Mouse (Mus musculus) adrenal gland, postnatal 4 days (tissue): Measurements from ENCODE around the gene Wbp11. TPM values are rescaled to one million over a fixed set of nuclear protein-coding genes. Genes with fewer than 3 reads are reported as not detected.

ENCODE experiments used
- microRNA-seq: library from miRNA; unstranded; fragments of <30 nt; microRNA quantifications from one replicate; pipeline ENCODE4 v1.2.0, GENCODE M21; 2021
- total RNA-seq, 2 experiments: library from RNA; stranded (reverse); gene quantifications; 2 replicates each; pipeline ENCODE4 v1.2.3; 2021

Wbp11 gene
- total RNA-seq, 2 experiments from 2014 or later, result 110 to 116 TPM

Small RNAs within 50 kb of the gene (microRNA-seq; reads per million reads assigned to microRNA genes)
- gene Gm44364, result 1.1 reads per million

Other genes starting within 250 kb of the Wbp11 start
- 10 to 100 TPM; 36.6 to 51.5 TPM for gene Plbd1, start 166.3 kb downstream of the Wbp11 start, total RNA-seq
- gene Gucy2c, start 46.5 kb downstream of the Wbp11 start, total RNA-seq, result under 1 TPM; 0.11 to 0.17 TPM
- gene Hist4h4, start 23.8 kb downstream of the Wbp11 start, total RNA-seq, result 10 to 100 TPM; 48.0 to 48.6 TPM
- 10 to 100 TPM; 91.9 to 95.8 TPM for gene H2afj, start 20.0 kb downstream of the Wbp11 start, total RNA-seq
- gene BC049715, start 607 bp downstream of the Wbp11 start, total RNA-seq, result 1 to 10 TPM in 1 of 2 experiments, under 1 TPM in 1; 0.85 to 1.2 TPM
- gene Smco3, start 7.2 kb upstream of the Wbp11 start, total RNA-seq, result 1 to 10 TPM; 1.1 to 1.3 TPM
- 10 to 100 TPM; 10.4 to 11.1 TPM for gene Art4, start 29.5 kb upstream of the Wbp11 start, total RNA-seq
- 100 to 1,000 TPM; 174 to 199 TPM for gene Mgp, start 47.6 kb upstream of the Wbp11 start, total RNA-seq
- gene Erp27, start 93.9 kb upstream of the Wbp11 start, total RNA-seq, result 10 to 100 TPM in 1 of 2 experiments, under 1 TPM in 1; 0.40 to 13.6 TPM
- gene Pde6h, start 95.6 kb upstream of the Wbp11 start, total RNA-seq, result not detected
- 10 to 100 TPM; 32.3 to 39.8 TPM for gene Arhgdib, start 113.7 kb upstream of the Wbp11 start, total RNA-seq